ENCODE assay signal across 8 mouse cellular contexts in the genomic region with DNA sequence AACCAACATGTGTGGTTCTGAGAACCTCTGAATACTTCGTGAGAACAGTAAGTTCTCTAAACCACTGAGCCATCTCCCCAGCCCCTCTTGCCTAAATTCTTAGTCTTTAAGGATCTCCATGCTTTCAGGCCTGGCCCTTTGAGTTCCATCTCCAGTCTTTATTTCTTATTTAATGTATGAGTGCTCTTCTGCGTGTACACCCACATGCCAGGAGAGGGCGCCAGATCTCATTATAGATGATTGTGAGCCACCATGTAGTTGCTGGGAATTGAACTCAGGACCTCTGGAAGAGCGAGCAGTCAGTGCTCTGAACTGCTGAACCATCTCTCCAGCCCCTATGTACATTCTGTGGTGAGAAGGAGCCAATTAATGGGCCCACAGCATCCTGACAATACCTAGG. TPM values are rescaled to one million over a fixed set of nuclear protein-coding genes. Genes with fewer than 3 reads are reported as not detected.
DNase-seq lines count a peak whose midpoint lies in the region; ATAC-seq and TF ChIP-seq lines count a peak whose summit lies in the region.

No protein-coding gene starts in this region.

- no peak overlapping the region for H3K4me3 ChIP-seq in hindbrain, embryonic 11.5 days (ENCODE audit: low read depth, low read length)
- H3K4me3 ChIP-seq in hindbrain, embryonic 13.5 days = no peak overlapping the region
- no peak overlapping the region for H3K4me3 ChIP-seq in CH12.LX (replicated peaks in 1 of 3; ENCODE audit: low read depth in 2 of 3, low read length in 2 of 3, poor library complexity in 1 of 3)
- H3K4me3 ChIP-seq in liver, embryonic 15.5 days (replicated peaks) = no peak overlapping the region

- H3K9ac ChIP-seq in hindbrain, embryonic 11.5 days (ENCODE audit: low read depth, low read length) = no peak overlapping the region
- H3K9ac ChIP-seq in hindbrain, embryonic 13.5 days = no peak overlapping the region
- H3K9ac ChIP-seq in CH12.LX (ENCODE audit: insufficient read depth, low read depth) = no peak overlapping the region
- H3K9ac ChIP-seq in liver, embryonic 15.5 days = no peak overlapping the region

- WGBS in hindbrain, embryonic 11.5 days = 60% methylated on average over 4 of the region's 4 CpGs
- 59% methylated on average over 4 of the region's 4 CpGs for WGBS in hindbrain, embryonic 13.5 days
- 50% methylated on average over 4 of the region's 4 CpGs for WGBS in liver, embryonic 15.5 days (ENCODE audit: insufficient replicate concordance)

- H3K27me3 ChIP-seq in hindbrain, embryonic 11.5 days (ENCODE audit: control insufficient read depth, insufficient read depth, low read length) = peaks cover 6% of the 10 kb centered on the region; the same call in 1 of the 2 replicates
- H3K27me3 ChIP-seq in hindbrain, embryonic 13.5 days = 0 out of 2 replicates have a peak, but pooled peaks cover 13% of the 10 kb centered on the region
- H3K27me3 ChIP-seq in CH12.LX (replicated peaks) = peaks cover 8% of the 10 kb centered on the region
- no peaks in the 10 kb centered on the region for H3K27me3 ChIP-seq in liver, embryonic 15.5 days

- no peak for TF ChIP-seq POLR2A in CH12.LX (IDR thresholded peaks at IDR 0.05; ENCODE audit: low read depth, low read length)

- intact Hi-C loops in left cerebral cortex, postnatal 25 days (cut with DNase I) = no loop called here

- no peaks in the 10 kb centered on the region for H3K79me2 ChIP-seq in CH12.LX (replicated peaks; ENCODE audit: control insufficient read depth, extremely low read depth, insufficient read depth, poor library complexity, severe bottlenecking)

- H3K27ac ChIP-seq in hindbrain, embryonic 11.5 days (ENCODE audit: low read depth, low read length) = no peak overlapping the region
- H3K27ac ChIP-seq in hindbrain, embryonic 13.5 days = no peak overlapping the region
- no peak overlapping the region for H3K27ac ChIP-seq in CH12.LX (ENCODE audit: insufficient read depth, low read depth)
- H3K27ac ChIP-seq in liver, embryonic 15.5 days (replicated peaks) = no peak overlapping the region

- in situ Hi-C loops in CH12.LX (cut with MboI; ENCODE audit: low pct_ligation_motif_present, low pct_unique_long_range_greater_than_20kb, low sequenced_read_pairs) = no loop called here

- ATAC-seq in hindbrain, embryonic 11.5 days (ENCODE audit: low FRiP score) = no peak
- no peak for ATAC-seq in hindbrain, embryonic 13.5 days (ENCODE audit: low FRiP score)
- ATAC-seq in liver, embryonic 15.5 days (ENCODE audit: insufficient read depth) = no peak
- ATAC-seq in activated CD4-positive, CD25-positive, alpha-beta regulatory T cell, adult 4 months = no peak

- peaks cover 6% of the 10 kb centered on the region for H3K4me1 ChIP-seq in hindbrain, embryonic 11.5 days (replicated peaks; ENCODE audit: control insufficient read depth, insufficient read depth, low read length)
- peaks cover 40% of the 10 kb centered on the region for H3K4me1 ChIP-seq in hindbrain, embryonic 13.5 days (replicated peaks)
- peaks cover 30 to 73% of the 10 kb centered on the region in 2 experiments for H3K4me1 ChIP-seq in CH12.LX (ENCODE audit: control insufficient read depth in 1 of 2, insufficient read depth in 2 of 2)
- peaks cover 42% of the 10 kb centered on the region for H3K4me1 ChIP-seq in liver, embryonic 15.5 days (replicated peaks)

- H3K36me3 ChIP-seq in hindbrain, embryonic 11.5 days (ENCODE audit: control insufficient read depth, insufficient read depth, low read length) = no peaks in the 10 kb centered on the region
- peaks cover 32% of the 10 kb centered on the region for H3K36me3 ChIP-seq in hindbrain, embryonic 13.5 days
- H3K36me3 ChIP-seq in CH12.LX (replicated peaks in 1 of 2; ENCODE audit: control insufficient read depth in 1 of 2, insufficient read depth in 1 of 2, low read length in 1 of 2) = peaks cover 0 to 27% of the 10 kb centered on the region in 2 experiments
- H3K36me3 ChIP-seq in liver, embryonic 15.5 days (replicated peaks) = peaks cover 9% of the 10 kb centered on the region; the same call in 1 of the 2 replicates

- H3K9me3 ChIP-seq in hindbrain, embryonic 11.5 days (ENCODE audit: control insufficient read depth, low read length) = no peaks in the 10 kb centered on the region
- H3K9me3 ChIP-seq in hindbrain, embryonic 13.5 days = no peaks in the 10 kb centered on the region
- H3K9me3 ChIP-seq in CH12.LX (replicated peaks; ENCODE audit: low read length) = no peaks in the 10 kb centered on the region
- H3K9me3 ChIP-seq in liver, embryonic 15.5 days (replicated peaks) = no peaks in the 10 kb centered on the region

- peak; percentile 35 to 60; a peak in 2 of 4 replicates for TF ChIP-seq CTCF in CH12.LX (conservative IDR thresholded peaks at IDR 0.05 in 1 of 2, IDR thresholded peaks at IDR 0.05 in 1 of 2; ENCODE audit: low read depth in 2 of 2, low read length in 2 of 2)

- TF ChIP-seq EP300 in CH12.LX (IDR thresholded peaks at IDR 0.05; ENCODE audit: low read length) = no peak

- DNase-seq in hindbrain, embryonic 11.5 days (ENCODE audit: low spot score) = peak; percentile 57
- peak; percentile 55 for DNase-seq in CH12.LX (ENCODE audit: extremely low read depth)
- DNase-seq in c-Kit-positive CD71-positive TER-119-negative erythroid progenitor cells, embryonic 14.5 days (ENCODE audit: low read depth) = peak; percentile 61
- DNase-seq in Muller cell, postnatal 12 days (ENCODE audit: inconsistent ontology term) = no peak
- DNase-seq in left cerebral cortex, postnatal 25 days (ENCODE audit: low spot score in 2 of 2) = no peak

- dilution Hi-C loops in CH12.LX (cut with MboI; ENCODE audit: extremely low pct_ligation_motif_present, extremely low pct_unique_long_range_greater_than_20kb, low sequenced_read_pairs) = no loop called here

- TF ChIP-seq RAD21 in CH12.LX (IDR thresholded peaks at IDR 0.05; ENCODE audit: low read depth, low read length) = peak; percentile 22

- H3K4me2 ChIP-seq in hindbrain, embryonic 11.5 days (replicated peaks; ENCODE audit: low read depth, low read length) = no peak overlapping the region
- H3K4me2 ChIP-seq in hindbrain, embryonic 13.5 days = no peak overlapping the region
- no peak overlapping the region for H3K4me2 ChIP-seq in CH12.LX (ENCODE audit: insufficient read depth, low read depth, poor library complexity, severe bottlenecking)
- 0 out of 2 replicates have a peak overlapping the region, but pooled peaks have one; percentile 100 for H3K4me2 ChIP-seq in liver, embryonic 15.5 days

RNA-seq across cellular contexts. Expression of gene Akr7a5, which starts 2.1 kb away (rescaled TPM):
- 64.7 and 74.0 TPM in 2 replicates for polyA plus RNA-seq in hindbrain, embryonic 11.5 days (2014; fragmentation: Nextera tagmentation; extraction: Ambion mirVana)
- 58.7 and 60.0 TPM in 2 replicates for polyA plus RNA-seq in hindbrain, embryonic 13.5 days (2015; fragmentation: Nextera tagmentation; extraction: Ambion mirVana)
- total RNA-seq in CH12.LX (2012; rRNA removed) (30.4 and 37.7 TPM in 2 replicates), CH12.LX (2014; rRNA removed) (16.7 and 24.2 TPM in 2 replicates)
- 27.0 and 27.7 TPM in 2 replicates for polyA plus RNA-seq in CH12.LX (2012; ENCODE audit: insufficient read length, low read depth)
- 48.3 and 57.1 TPM in 2 replicates for polyA plus RNA-seq in liver, embryonic 15.5 days (2015; fragmentation: Nextera tagmentation; extraction: Ambion mirVana)
- 10 to 100 TPM; 24.4 to 30.1 TPM for total RNA-seq in left cerebral cortex, postnatal 25 days (2021)
- 1 to 10 TPM; 7.5 to 8.2 TPM for polyA plus RNA-seq in activated CD4-positive, CD25-positive, alpha-beta regulatory T cell, adult 4 months (2017; shearing (Covaris generic))

RNA-seq across cellular contexts. Expression of gene Pqlc2, which starts 2.1 kb away (rescaled TPM):
- 11.8 and 13.8 TPM in 2 replicates for polyA plus RNA-seq in hindbrain, embryonic 11.5 days (2014; fragmentation: Nextera tagmentation; extraction: Ambion mirVana)
- 14.3 TPM in 2 replicates for polyA plus RNA-seq in hindbrain, embryonic 13.5 days (2015; fragmentation: Nextera tagmentation; extraction: Ambion mirVana)
- total RNA-seq in CH12.LX (2012; rRNA removed) (6.2 and 7.1 TPM in 2 replicates), CH12.LX (2014; rRNA removed) (6.5 and 6.8 TPM in 2 replicates)
- polyA plus RNA-seq in CH12.LX (2012; ENCODE audit: insufficient read length, low read depth) = 7.4 and 8.1 TPM in 2 replicates
- polyA plus RNA-seq in liver, embryonic 15.5 days (2015; fragmentation: Nextera tagmentation; extraction: Ambion mirVana) = 12.7 and 15.2 TPM in 2 replicates
- total RNA-seq in left cerebral cortex, postnatal 25 days (2021) = 10 to 100 TPM; 12.6 to 13.0 TPM
- polyA plus RNA-seq in activated CD4-positive, CD25-positive, alpha-beta regulatory T cell, adult 4 months (2017; shearing (Covaris generic)) = 1 to 10 TPM; 7.6 to 9.9 TPM

RNA-seq across cellular contexts. Expression of gene Mrto4, which starts 39.7 kb away (rescaled TPM):
- polyA plus RNA-seq in hindbrain, embryonic 11.5 days (2014; fragmentation: Nextera tagmentation; extraction: Ambion mirVana) = 120 and 123 TPM in 2 replicates
- 88.1 and 97.5 TPM in 2 replicates for polyA plus RNA-seq in hindbrain, embryonic 13.5 days (2015; fragmentation: Nextera tagmentation; extraction: Ambion mirVana)
- total RNA-seq in CH12.LX (2012; rRNA removed) = 195 and 249 TPM in 2 replicates
- 176 and 190 TPM in 2 replicates for total RNA-seq in CH12.LX (2014; rRNA removed)
- polyA plus RNA-seq in CH12.LX (2012; ENCODE audit: insufficient read length, low read depth) = 225 and 275 TPM in 2 replicates
- 78.7 and 83.7 TPM in 2 replicates for polyA plus RNA-seq in liver, embryonic 15.5 days (2015; fragmentation: Nextera tagmentation; extraction: Ambion mirVana)
- 10 to 100 TPM; 43.3 to 45.7 TPM for total RNA-seq in left cerebral cortex, postnatal 25 days (2021)
- polyA plus RNA-seq in activated CD4-positive, CD25-positive, alpha-beta regulatory T cell, adult 4 months (2017; shearing (Covaris generic)) = 10 to 100 TPM; 39.1 to 56.7 TPM

RNA-seq across cellular contexts. Expression of gene Emc1, which starts 39.8 kb away (rescaled TPM):
- polyA plus RNA-seq in hindbrain, embryonic 11.5 days (2014; fragmentation: Nextera tagmentation; extraction: Ambion mirVana) = 21.6 and 23.5 TPM in 2 replicates
- 36.2 and 42.2 TPM in 2 replicates for polyA plus RNA-seq in hindbrain, embryonic 13.5 days (2015; fragmentation: Nextera tagmentation; extraction: Ambion mirVana)
- total RNA-seq in CH12.LX (2012; rRNA removed) = 25.7 and 33.7 TPM in 2 replicates
- total RNA-seq in CH12.LX (2014; rRNA removed) = 19.1 and 20.8 TPM in 2 replicates
- polyA plus RNA-seq in CH12.LX (2012; ENCODE audit: insufficient read length, low read depth) = 10.2 and 12.0 TPM in 2 replicates
- polyA plus RNA-seq in liver, embryonic 15.5 days (2015; fragmentation: Nextera tagmentation; extraction: Ambion mirVana) = 13.5 and 13.9 TPM in 2 replicates
- total RNA-seq in left cerebral cortex, postnatal 25 days (2021) = 10 to 100 TPM; 80.2 to 86.8 TPM
- polyA plus RNA-seq in activated CD4-positive, CD25-positive, alpha-beta regulatory T cell, adult 4 months (2017; shearing (Covaris generic)) = 10 to 100 TPM; 19.9 to 20.6 TPM

RNA-seq across cellular contexts. Expression of gene Ubr4, which starts 39.8 kb away (rescaled TPM):
- polyA plus RNA-seq in hindbrain, embryonic 11.5 days (2014; fragmentation: Nextera tagmentation; extraction: Ambion mirVana) = 76.5 and 82.5 TPM in 2 replicates
- polyA plus RNA-seq in hindbrain, embryonic 13.5 days (2015; fragmentation: Nextera tagmentation; extraction: Ambion mirVana) = 73.7 and 76.4 TPM in 2 replicates
- 71.9 and 90.8 TPM in 2 replicates for total RNA-seq in CH12.LX (2012; rRNA removed)
- total RNA-seq in CH12.LX (2014; rRNA removed) = 26.0 and 43.0 TPM in 2 replicates
- 77.4 and 102 TPM in 2 replicates for polyA plus RNA-seq in CH12.LX (2012; ENCODE audit: insufficient read length, low read depth)
- polyA plus RNA-seq in liver, embryonic 15.5 days (2015; fragmentation: Nextera tagmentation; extraction: Ambion mirVana) = 39.5 and 49.1 TPM in 2 replicates
- total RNA-seq in left cerebral cortex, postnatal 25 days (2021) = 100 to 1,000 TPM; 172 to 174 TPM
- 10 to 100 TPM; 40.6 to 63.7 TPM for polyA plus RNA-seq in activated CD4-positive, CD25-positive, alpha-beta regulatory T cell, adult 4 months (2017; shearing (Covaris generic))

Comparison
In these comparisons a context has a peak if more than half of its experiments do, and no peak if none do; other contexts are left out.
1. DNase-seq: peak in hindbrain, embryonic 11.5 days (single experiment), CH12.LX (single experiment) and c-Kit-positive CD71-positive TER-119-negative erythroid progenitor cells, embryonic 14.5 days (single experiment); none in Muller cell, postnatal 12 days (single experiment) and left cerebral cortex, postnatal 25 days (0 of 2).